Mouse (Mus musculus) CD4-positive, CD25-positive, alpha-beta regulatory T cell, adult 4 months (primary cell): ENCODE measurements around the gene Slc32a1. TPM values are rescaled to one million over a fixed set of nuclear protein-coding genes. Genes with fewer than 3 reads are reported as not detected.

Source experiments
- ATAC-seq: one replicate; pipeline ENCODE4 v1.8.0; 2017
- polyA plus RNA-seq, 2 experiments: library from polyadenylated mRNA; unstranded; fragments of 100-300 nt; shearing (Covaris generic); gene quantifications; one replicate each; pipeline ENCODE4 v1.2.1; 2017

The Slc32a1 gene
- polyA plus RNA-seq, 2 experiments from 2014 or later: not detected

GRCm38 (mm10) chr2:158612671-158613250 lies 2.2 kb downstream of the Slc32a1 start:
- no peak for ATAC-seq

DNA sequence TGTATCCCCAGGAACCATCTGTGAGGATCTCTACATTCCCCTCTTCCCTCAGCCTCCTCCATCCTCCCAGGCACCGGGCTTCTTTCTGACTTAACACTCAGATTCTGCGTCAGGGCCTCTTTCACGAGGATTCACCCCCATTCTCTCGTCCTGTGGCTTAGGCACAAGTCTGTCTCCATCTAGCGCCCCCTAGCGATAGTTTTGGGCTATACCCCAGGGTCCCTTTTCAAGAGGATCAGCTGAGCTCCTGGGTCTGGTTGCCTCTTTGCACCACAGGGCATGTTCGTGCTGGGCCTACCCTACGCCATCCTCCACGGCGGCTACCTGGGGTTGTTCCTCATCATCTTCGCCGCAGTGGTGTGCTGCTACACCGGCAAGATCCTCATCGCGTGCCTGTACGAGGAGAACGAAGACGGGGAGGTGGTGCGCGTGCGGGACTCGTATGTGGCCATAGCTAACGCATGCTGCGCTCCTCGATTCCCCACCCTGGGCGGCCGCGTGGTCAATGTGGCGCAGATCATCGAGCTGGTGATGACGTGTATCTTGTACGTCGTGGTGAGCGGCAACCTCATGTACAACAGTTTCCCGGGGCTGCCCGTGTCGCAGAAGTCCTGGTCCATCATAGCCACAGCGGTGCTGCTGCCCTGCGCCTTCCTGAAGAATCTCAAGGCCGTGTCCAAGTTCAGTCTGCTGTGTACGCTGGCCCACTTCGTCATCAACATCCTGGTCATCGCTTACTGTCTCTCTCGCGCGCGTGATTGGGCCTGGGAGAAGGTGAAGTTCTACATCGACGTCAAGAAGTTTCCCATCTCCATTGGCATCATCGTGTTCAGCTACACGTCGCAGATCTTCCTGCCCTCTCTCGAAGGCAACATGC lies 3.2 kb downstream of the Slc32a1 start:
- ATAC-seq: peak; percentile 72

GRCm38 (mm10) chr2:158614418-158614955 lies 3.9 kb downstream of the Slc32a1 start:
- ATAC-seq: no peak

DNA sequence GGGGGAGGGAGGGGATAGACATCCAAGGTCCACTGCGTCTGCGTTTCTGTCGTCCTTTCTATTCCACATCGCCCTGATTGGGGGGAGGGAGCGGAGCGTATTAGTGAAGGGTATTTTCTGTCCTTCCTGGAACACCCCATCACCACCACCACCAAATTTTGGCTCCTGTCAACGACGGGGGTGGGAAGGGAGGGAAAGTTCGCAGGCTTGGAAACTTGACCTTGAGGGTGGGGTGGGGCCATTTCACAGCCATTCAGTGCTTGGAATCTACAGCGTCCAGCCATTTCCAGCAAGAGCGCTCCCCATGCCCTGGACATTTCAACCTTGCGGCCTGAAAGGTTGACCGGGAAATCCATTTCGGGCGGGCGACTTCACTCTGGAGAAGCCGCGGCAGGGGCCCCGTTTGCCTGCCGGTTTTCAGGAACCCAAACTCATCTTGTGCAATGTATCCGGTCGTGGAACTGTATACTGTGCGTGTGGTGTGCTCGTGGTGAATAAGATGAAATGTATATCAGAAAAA lies 4.7 kb downstream of the Slc32a1 start:
- ATAC-seq: no peak

DNA sequence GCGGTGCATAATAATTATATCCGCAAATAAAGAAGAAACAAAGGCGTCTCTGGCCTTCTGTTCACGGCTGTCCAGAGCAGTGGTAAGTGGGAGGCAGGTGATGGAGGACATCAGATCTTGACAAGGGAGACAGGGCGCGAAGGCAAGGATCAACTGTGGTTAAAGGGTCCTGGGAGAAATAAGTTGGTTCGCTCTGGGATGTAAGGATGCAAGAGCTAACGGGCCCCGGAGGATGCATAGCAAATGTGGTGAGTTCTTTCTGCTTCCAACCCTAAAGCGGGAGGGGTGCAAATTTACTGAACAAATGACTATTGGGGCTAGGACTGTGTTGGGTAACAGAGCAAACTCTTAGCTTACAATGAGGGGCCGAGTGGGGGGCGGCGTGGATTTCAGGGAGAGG lies 5.1 kb downstream of the Slc32a1 start:
- no peak for ATAC-seq

- no peak for ATAC-seq
These were observed 5.7 kb downstream of the Slc32a1 start for GRCm38 (mm10) chr2:158616296-158616695.

DNA sequence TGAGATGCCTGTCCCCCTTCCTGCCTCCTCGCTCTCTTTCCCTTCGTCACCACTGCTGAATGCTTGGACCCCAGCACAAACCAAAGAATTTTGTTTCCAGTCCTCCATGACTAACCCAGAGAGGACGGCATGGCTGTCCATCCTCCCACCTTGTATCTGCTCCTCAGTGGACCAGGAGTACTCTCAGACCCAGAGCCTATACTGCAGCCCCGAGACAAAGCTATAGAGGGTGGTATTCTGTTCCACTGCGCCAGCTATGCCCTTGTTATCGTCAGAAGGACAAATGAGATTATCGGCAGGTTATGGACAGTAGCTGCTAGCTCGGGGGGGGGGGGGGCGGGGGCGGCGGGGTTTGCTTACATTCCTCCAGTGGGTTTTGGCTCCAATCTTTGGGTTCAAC lies 6.2 kb downstream of the Slc32a1 start:
- ATAC-seq: no peak

GRCm38 (mm10) chr2:158624718-158625222 lies 14.2 kb downstream of the Slc32a1 start, which contains the start of gene Actr5:
Gene Actr5 (plus strand): TSS chr2:158624888.
- peak; percentile 96 for ATAC-seq

GRCm38 (mm10) chr2:158625231-158625630 lies 14.7 kb downstream of the Slc32a1 start:
- peak; percentile 29 for ATAC-seq

DNA sequence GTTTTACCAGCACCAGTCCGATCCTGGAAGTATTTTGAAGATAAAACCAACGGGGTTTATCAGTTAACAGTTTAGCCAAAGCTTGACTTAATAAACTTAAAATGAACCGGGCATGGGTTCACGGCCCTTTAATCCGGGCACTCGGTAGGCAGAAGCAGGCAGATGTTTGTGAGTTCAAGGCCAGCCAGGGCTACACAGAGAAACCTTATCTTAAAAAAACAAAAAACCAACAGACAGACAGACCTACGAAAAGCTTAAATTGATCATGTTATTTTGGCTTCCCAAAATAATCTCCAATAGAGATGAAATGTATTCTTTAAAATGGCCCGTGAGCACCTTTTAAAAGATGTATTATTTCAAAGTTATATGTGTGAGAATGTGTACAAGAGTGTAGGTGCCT lies 15.1 kb downstream of the Slc32a1 start:
- ATAC-seq: no peak

GRCm38 (mm10) chr2:158628858-158629257 lies 18.3 kb downstream of the Slc32a1 start:
- no peak for ATAC-seq

GRCm38 (mm10) chr2:158629414-158629813 lies 18.8 kb downstream of the Slc32a1 start:
- ATAC-seq: no peak

- no peak for ATAC-seq
These were observed 21.3 kb downstream of the Slc32a1 start for GRCm38 (mm10) chr2:158631873-158632272.

DNA sequence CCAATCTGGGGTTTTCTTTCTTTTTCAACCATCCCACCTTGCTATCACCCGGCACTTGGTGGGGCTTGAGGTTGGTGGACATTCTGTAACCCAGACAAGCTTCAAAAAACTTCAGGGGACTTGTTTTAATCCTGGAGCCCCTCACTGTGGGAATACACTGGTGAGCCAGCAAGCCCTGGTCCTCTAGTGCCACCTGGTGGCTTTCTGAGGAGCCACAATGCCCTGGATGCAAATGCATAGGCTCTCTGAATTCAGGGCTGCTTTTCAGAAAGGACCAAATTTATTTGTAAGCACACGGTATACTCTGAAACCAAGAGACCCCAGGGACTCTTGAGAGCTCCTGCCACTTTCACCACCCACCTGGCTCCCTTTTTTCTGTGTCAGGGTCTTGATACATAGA lies 31.3 kb downstream of the Slc32a1 start:
- ATAC-seq: peak; percentile 80

- ATAC-seq: no peak
These were observed 32.0 kb downstream of the Slc32a1 start for GRCm38 (mm10) chr2:158642587-158642986.

- no peak for ATAC-seq
These were observed 33.2 kb downstream of the Slc32a1 start for GRCm38 (mm10) chr2:158643791-158644190.

- no peak for ATAC-seq
These were observed 40.8 kb downstream of the Slc32a1 start for GRCm38 (mm10) chr2:158651159-158651908.

DNA sequence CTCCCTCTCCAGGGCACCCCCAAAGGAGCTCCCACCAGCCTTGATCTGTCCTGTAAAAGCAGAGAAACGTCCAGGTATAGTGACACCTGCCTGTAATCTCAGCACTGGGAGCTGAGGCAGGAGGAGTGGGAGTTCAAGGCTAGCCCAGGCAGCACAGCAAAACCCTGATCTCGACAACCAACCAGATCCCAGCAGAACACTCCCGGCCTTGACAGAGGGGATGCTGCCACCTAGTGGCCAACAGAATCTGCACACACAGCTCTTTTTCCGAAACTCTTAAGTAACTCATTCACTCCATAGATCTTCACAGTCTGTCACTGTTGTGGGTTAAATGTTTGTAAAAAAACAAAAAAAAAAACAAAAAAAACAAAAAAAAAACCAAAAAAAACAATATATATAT lies 42.4 kb downstream of the Slc32a1 start:
- peak; percentile 94 for ATAC-seq

DNA sequence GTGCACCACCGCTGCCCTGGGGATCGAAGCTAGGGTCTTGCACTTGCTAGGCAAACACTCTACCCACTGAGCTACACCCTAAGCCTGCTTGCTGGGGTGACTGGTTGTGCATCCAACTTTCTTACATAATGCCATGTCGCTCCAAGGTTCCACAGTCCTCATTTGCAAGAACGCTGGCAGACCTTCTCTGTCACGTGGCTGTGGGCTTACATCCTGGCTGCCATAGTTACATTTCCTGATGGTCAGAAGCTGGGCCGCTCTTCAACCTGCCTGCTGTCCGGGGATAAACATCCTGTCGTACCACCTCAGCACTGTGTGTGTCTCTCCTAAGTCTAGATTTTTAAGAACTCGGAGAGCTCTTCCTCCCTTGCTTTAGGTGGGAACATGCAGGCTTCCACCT lies 44.1 kb downstream of the Slc32a1 start:
- no peak for ATAC-seq

DNA sequence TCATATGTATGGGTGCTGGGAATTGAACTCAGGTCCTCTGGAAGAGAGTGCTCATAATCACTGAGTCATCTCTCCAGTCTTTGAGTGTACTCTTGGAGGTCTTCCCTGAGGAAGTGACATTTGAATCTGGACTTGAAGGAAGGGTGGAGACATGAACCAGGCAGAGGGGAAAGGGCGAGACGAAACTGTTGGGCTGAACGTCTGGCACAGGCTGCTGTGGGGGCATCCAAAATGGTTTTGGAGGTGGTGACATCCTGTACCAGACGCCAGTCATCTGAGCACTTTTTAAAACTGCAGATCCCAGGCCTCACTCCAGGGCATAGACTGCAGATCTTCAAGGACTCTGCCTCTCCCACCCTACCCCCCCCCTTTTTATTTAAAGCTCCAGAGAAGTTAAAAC lies 45.2 kb downstream of the Slc32a1 start:
- no peak for ATAC-seq

- ATAC-seq: no peak
These were observed 48.3 kb downstream of the Slc32a1 start for GRCm38 (mm10) chr2:158658822-158659221.

DNA sequence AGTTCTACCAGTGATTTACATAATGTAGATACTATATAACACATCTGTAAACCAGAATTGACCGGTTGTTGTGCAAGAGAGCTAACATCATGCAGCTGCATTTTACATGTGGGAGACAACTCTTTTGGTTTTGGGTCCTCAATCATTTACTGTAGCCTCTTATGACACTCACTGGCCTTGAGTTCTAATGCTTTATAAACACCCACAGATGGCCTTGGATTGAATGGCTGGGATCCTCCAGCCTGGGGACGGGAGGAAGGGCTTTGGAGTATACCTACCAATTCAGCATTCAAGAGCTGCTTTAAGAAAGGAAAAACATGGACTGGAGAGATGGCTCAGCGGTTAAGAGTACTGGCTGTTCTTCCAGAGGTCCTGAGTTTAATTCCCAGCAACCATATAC lies 48.8 kb downstream of the Slc32a1 start:
- no peak for ATAC-seq

- no peak for ATAC-seq
These were observed 54.5 kb downstream of the Slc32a1 start, which contains the start of gene Ppp1r16b for GRCm38 (mm10) chr2:158665098-158665497. Gene Ppp1r16b (plus strand): TSS chr2:158665398.
